Mouse (Mus musculus) cortical plate, adult 2 months (tissue): ENCODE data around the gene Csnk1e.

Experiments used
- CTCF ChIP-seq: fragments of 200-500 bp; IDR thresholded peaks from 2 replicates; pipeline ENCODE4 v1.5.1; 2011; ENCODE audit warnings: mild to moderate bottlenecking, control low read depth, low read length; ENCODE audit not compliant: insufficient read depth; ENCODE audit errors: extremely low read depth
- POLR2A ChIP-seq: fragments of 200-500 bp; IDR thresholded peaks from 2 replicates; pipeline ENCODE4 v1.6.1; 2011; ENCODE audit warnings: mild to moderate bottlenecking, low read length, control low read depth; ENCODE audit not compliant: insufficient read depth; ENCODE audit errors: extremely low read depth

- TF ChIP-seq CTCF (no peak), POLR2A (no peak)
Observed at GRCm38 (mm10) chr15:79418677-79419076, 36.7 kb downstream of the Csnk1e start.
